26 mouse cellular contexts compared by ENCODE assay signal in genomic region chr9:80266086-80266485, GRCm38 (mm10).
DNase-seq lines count a peak whose midpoint lies in the region; ATAC-seq lines count a peak whose summit lies in the region.
"Had no signal": no experiment of that assay in that cellular context is flagged by ENCODE, and none has a peak within 500 bp of the region (broad histone marks: within the 10 kb centered on the region; RNA-seq: fewer than 3 reads in every experiment).

No protein-coding gene starts in this region.

- 0 out of 2 replicates have a peak, but pooled peaks cover 3% of the 10 kb centered on the region for H3K36me3 ChIP-seq in kidney, embryonic 14.5 days (ENCODE audit: control insufficient read depth, insufficient read depth, low read length)
- H3K36me3 ChIP-seq: embryonic facial prominence, embryonic 10.5 days; G1E; hindbrain, embryonic 12.5 days; limb, embryonic 13.5 days; midbrain, embryonic 12.5 days had no signal

- no peaks in the 10 kb centered on the region for H3K9me3 ChIP-seq in kidney, embryonic 14.5 days (ENCODE audit: control insufficient read depth, low read length)
- H3K9me3 ChIP-seq: embryonic facial prominence, embryonic 10.5 days; G1E; hindbrain, embryonic 12.5 days; limb, embryonic 13.5 days; midbrain, embryonic 12.5 days had no signal

- 92% methylated on average over 7 of the region's 7 CpGs for WGBS in kidney, embryonic 14.5 days

- no peak overlapping the region for H3K27ac ChIP-seq in kidney, embryonic 14.5 days (ENCODE audit: low read depth, low read length)
- H3K27ac ChIP-seq: embryonic facial prominence, embryonic 10.5 days; hindbrain, embryonic 12.5 days; kidney, postnatal 0 days; limb, embryonic 13.5 days; macrophage; midbrain, embryonic 12.5 days; stomach, postnatal 0 days had no signal

- DNase-seq in spleen, postnatal 36 days (ENCODE audit: low spot score in 2 of 2), result peak; percentile 5 to 19
- no peak for DNase-seq in spleen, adult 12 weeks (ENCODE audit: low spot score)
- peak; percentile 33 for DNase-seq in thymus, postnatal 25 days
- DNase-seq in ovary, adult 18-20 months (ENCODE audit: low spot score), result no peak
- DNase-seq in layer of hippocampus, adult 9-11 months, result no peak
- DNase-seq: adrenal gland, postnatal 25 days; cerebellum, adult 11 months; cerebellum, adult 9-11 months; gastrocnemius, postnatal 36 days; kidney, adult 18-20 months; right cerebral cortex, postnatal 25 days had no signal

- no peak overlapping the region for H3K9ac ChIP-seq in kidney, embryonic 14.5 days (ENCODE audit: low read depth, low read length)
- H3K9ac ChIP-seq: hindbrain, embryonic 12.5 days; limb, embryonic 13.5 days; midbrain, embryonic 12.5 days had no signal

- no peak overlapping the region for H3K4me3 ChIP-seq in kidney, embryonic 14.5 days (ENCODE audit: low read length)
- H3K4me3 ChIP-seq: embryonic facial prominence, embryonic 10.5 days; hindbrain, embryonic 12.5 days; limb, embryonic 13.5 days; midbrain, embryonic 12.5 days had no signal

- no peaks in the 10 kb centered on the region for H3K27me3 ChIP-seq in kidney, embryonic 14.5 days (ENCODE audit: control insufficient read depth, insufficient read depth, low read length)
- H3K27me3 ChIP-seq: CH12.LX; hindbrain, embryonic 12.5 days; limb, embryonic 13.5 days; midbrain, embryonic 12.5 days; Patski had no signal

- no peak overlapping the region for H3K4me2 ChIP-seq in kidney, embryonic 14.5 days (replicated peaks; ENCODE audit: low read depth, low read length)
- H3K4me2 ChIP-seq: hindbrain, embryonic 12.5 days; limb, embryonic 13.5 days; midbrain, embryonic 12.5 days had no signal

- H3K4me1 ChIP-seq in kidney, embryonic 14.5 days (ENCODE audit: control insufficient read depth, insufficient read depth, low read length), result no peaks in the 10 kb centered on the region
- H3K4me1 ChIP-seq: hindbrain, embryonic 12.5 days; midbrain, embryonic 12.5 days had no signal

- peak; percentile 54 for ATAC-seq in inflammation-experienced regulatory T-cells, adult 6 months
- peak; percentile 15; the same call in 1 of the 2 replicates for ATAC-seq in megakaryocyte progenitor cell, adult 5-6 weeks (replicated peaks; ENCODE audit: poor library complexity)
- ATAC-seq in kidney, embryonic 14.5 days (ENCODE audit: low FRiP score, low TSS enrichment), result no peak
- ATAC-seq: forebrain, embryonic 16.5 days; lung, postnatal 0 days; Patski had no signal

Comparison
In these comparisons a context has a peak if more than half of its experiments do, and no peak if none do; other contexts are left out.
1. DNase-seq: peak in spleen, postnatal 36 days (2 of 2) and thymus, postnatal 25 days (single experiment); none in spleen, adult 12 weeks (single experiment), ovary, adult 18-20 months (single experiment) and layer of hippocampus, adult 9-11 months (single experiment).